Mouse (Mus musculus) adrenal gland, postnatal 10 days (tissue): ENCODE measurements around the gene Pum1. TPM values are rescaled to one million over a fixed set of nuclear protein-coding genes. Genes with fewer than 3 reads are reported as not detected.

Experiments used
- DNase-seq: peaks from one replicate; pipeline ENCODE4 v3.0.0; 2021; ENCODE audit warnings: mixed read lengths
- total RNA-seq, 2 experiments: library from RNA; stranded (reverse); gene quantifications; 2 replicates each; pipeline ENCODE4 v1.2.3; 2021

The Pum1 gene
- total RNA-seq, 2 experiments from 2014 or later, result 68.9 to 81.9 TPM

GRCm38 (mm10) chr4:130819806-130820205 lies 156.7 kb downstream of the Pum1 start:
- no peak for DNase-seq

DNA sequence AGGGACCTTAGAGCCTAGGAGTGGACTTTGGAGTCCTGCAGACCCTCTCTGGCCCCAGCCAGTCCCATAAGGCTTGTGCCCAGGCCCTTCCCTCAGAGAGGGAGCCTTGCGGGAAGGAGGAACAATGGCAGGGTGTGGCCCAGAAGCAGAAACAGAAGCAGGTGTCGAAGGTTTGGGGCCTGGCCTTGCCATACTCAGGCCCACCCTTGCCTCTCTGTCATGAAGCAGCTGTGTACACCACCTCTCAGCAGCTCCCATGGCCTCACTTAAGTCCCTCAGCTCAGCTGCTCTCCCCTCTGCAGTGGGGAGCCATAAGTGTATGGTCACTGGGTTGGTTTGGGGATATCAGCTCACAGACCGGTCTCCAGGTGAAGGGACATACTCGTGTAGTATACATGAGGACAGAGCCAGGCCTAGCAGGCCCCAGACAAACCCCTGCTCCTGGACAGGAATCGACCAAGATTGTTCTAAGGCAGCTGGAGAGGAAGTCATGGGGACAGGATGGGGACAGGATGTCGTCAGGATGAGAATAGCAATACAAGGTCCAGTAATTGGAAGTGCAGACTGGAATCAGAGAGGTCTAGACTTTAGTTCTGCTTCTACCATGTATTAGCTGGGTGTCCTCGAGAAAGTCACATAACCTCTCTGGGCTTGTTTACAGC lies 157.6 kb downstream of the Pum1 start:
- no peak for DNase-seq

DNA sequence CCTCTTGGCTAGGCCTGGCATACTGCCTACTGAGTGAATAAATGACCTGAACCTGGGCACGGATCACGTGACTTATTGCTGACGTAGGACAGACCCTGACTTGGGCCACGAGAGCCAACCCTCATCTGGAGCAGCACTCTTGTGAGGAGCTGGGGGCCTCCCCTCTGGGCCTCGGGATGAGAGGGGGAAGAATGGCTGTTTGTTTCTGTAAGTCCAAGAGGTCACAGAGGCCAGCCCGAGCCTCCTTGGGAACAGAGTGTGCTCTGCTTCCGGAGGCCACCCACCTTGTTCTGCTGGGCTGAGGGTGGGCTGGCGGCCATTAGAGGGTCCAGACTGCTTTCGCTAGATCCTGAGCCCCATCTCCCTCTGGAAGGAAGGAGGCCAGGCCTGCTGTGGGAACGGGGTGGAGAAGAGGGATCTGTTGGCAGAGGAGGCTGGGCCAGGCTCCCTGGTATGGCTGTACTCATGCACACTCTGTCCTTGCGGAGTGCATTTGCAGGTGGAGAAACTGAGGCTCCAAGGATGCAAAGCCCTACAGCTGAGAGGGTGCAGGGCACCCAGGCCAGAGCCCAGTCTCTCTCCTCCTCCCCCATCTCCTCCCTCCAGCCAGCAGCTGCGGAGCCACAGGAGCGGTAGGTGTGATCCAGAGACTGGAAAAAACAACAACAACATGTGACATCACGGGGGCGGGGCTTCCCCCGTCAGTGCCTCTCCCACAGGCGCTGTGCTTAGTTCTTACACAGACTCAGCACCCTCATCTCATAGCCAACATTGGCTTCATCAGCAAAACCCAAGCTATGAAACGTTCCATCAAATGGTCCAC lies 165.9 kb downstream of the Pum1 start:
- peak; percentile 67 for DNase-seq

Other genes with a start within 250 kb of the Pum1 start
- gene Nkain1, start 89.1 kb upstream of the Pum1 start, total RNA-seq, result 1 to 10 TPM; 5.8 to 6.0 TPM
- 100 to 1,000 TPM; 149 to 179 TPM for gene Sdc3, start 129.2 kb downstream of the Pum1 start, total RNA-seq
- 10 to 100 TPM; 24.6 to 30.4 TPM for gene Laptm5, start 249.8 kb downstream of the Pum1 start, total RNA-seq